Mouse (Mus musculus) kidney, postnatal 36 days (tissue): ENCODE results near the gene Hist1h2bc.
A peak's percentile ranks its signal among the peaks of the same experiment; 100 is the strongest.
"Not testable (repeated sequence)": the region's sequence is repeated elsewhere in the genome, so short reads cannot be mapped to it uniquely, and the experiment has no call there.

Source experiments
- DNase-seq, 2 experiments: peaks; one replicate each; pipeline ENCODE4 v3.0.0; 2021 to 2022; ENCODE audit warnings: mixed read lengths in 2 of 2

Gene Hist1h2bc

GRCm38 (mm10) chr13:23683755-23684281 is at the start of gene Hist1h2bc, which contains the start of gene Hist1h2ac:
Hist1h2bc (plus strand) TSS chr13:23684199.
Hist1h2ac (minus strand) TSS chr13:23683948.
- DNase-seq, result peak; percentile 75 to 95

GRCm38 (mm10) chr13:23659636-23660366 is 24.2 kb upstream of the Hist1h2bc start:
- no peak for DNase-seq

- DNase-seq, result no peak
These were observed 21.5 kb upstream of the Hist1h2bc start for GRCm38 (mm10) chr13:23662536-23662935.

- DNase-seq, result no peak
These were observed 1.9 kb upstream of the Hist1h2bc start for GRCm38 (mm10) chr13:23681990-23682582.

- no peak for DNase-seq
These were observed 1.4 kb upstream of the Hist1h2bc start for GRCm38 (mm10) chr13:23682623-23682946.

GRCm38 (mm10) chr13:23682947-23683754 is 848 bp upstream of the Hist1h2bc start:
- DNase-seq, result not testable (repeated sequence)

- peak; percentile 69 to 78 for DNase-seq
These were observed 421 bp downstream of the Hist1h2bc start for GRCm38 (mm10) chr13:23684295-23684945.

- DNase-seq, result no peak
These were observed 1.3 kb downstream of the Hist1h2bc start for GRCm38 (mm10) chr13:23685121-23685861.

- DNase-seq, result no peak
These were observed 2.0 kb downstream of the Hist1h2bc start for GRCm38 (mm10) chr13:23685966-23686365.

GRCm38 (mm10) chr13:23687181-23687580 is 3.2 kb downstream of the Hist1h2bc start:
- DNase-seq, result no peak

GRCm38 (mm10) chr13:23687907-23688306 is 3.9 kb downstream of the Hist1h2bc start:
- DNase-seq, result peak; percentile 25 to 52

- DNase-seq, result no peak
These were observed 5.0 kb downstream of the Hist1h2bc start for GRCm38 (mm10) chr13:23688956-23689355.

- no peak for DNase-seq
These were observed 5.5 kb downstream of the Hist1h2bc start for GRCm38 (mm10) chr13:23689459-23689858.

- DNase-seq, result peak; percentile 74 to 83
These were observed 9.9 kb downstream of the Hist1h2bc start for GRCm38 (mm10) chr13:23693856-23694440.

- DNase-seq, result no peak
These were observed 11.0 kb downstream of the Hist1h2bc start for GRCm38 (mm10) chr13:23694956-23695355.

GRCm38 (mm10) chr13:23695514-23695913 is 11.5 kb downstream of the Hist1h2bc start, which contains the start of gene Hist1h1t:
Hist1h1t (plus strand) TSS chr13:23695814.
- no peak for DNase-seq

GRCm38 (mm10) chr13:23696061-23696474 is 12.1 kb downstream of the Hist1h2bc start:
- peak in 1 of 2 experiments; percentile 25 for DNase-seq

- peak; percentile 52 to 75 for DNase-seq
These were observed 13.7 kb downstream of the Hist1h2bc start for GRCm38 (mm10) chr13:23697491-23698299.

GRCm38 (mm10) chr13:23698300-23698693 is 14.3 kb downstream of the Hist1h2bc start, which contains the start of gene Hist1h4c:
Hist1h4c (minus strand) TSS chr13:23698454.
- peak; percentile 97 to 98 for DNase-seq

GRCm38 (mm10) chr13:23698996-23699395 is 15.0 kb downstream of the Hist1h2bc start:
- no peak for DNase-seq
